Mouse (Mus musculus) midbrain, embryonic 14.5 days (tissue): ENCODE data around the gene Gm813. TPM values are rescaled to one million over a fixed set of nuclear protein-coding genes. Genes with fewer than 3 reads are reported as not detected.

Experiments used
- ATAC-seq: fragments of 200-750 bp; cut with Nextera tagmentation; 2 replicates; pipeline ENCODE4 v1.8.0; 2017; ENCODE audit warnings: moderate number of reproducible peaks, moderate library complexity; ENCODE audit not compliant: low FRiP score, low TSS enrichment
- DNase-seq: peaks from one replicate; pipeline ENCODE4 v3.0.0-alpha.2; 2015
- H3K27ac ChIP-seq: fragments of 300-500 bp; sonication (generic); replicated peaks from 2 replicates; pipeline ENCODE4 v1.5.1; 2014; ENCODE audit warnings: mild to moderate bottlenecking, low read depth, low read length, moderate library complexity
- H3K27me3 ChIP-seq: fragments of 300-500 bp; sonication (generic); 2 replicates; pipeline ENCODE4 v1.6.1; 2014; ENCODE audit warnings: low read length, control low read depth, mixed read lengths; ENCODE audit not compliant: control insufficient read depth, insufficient read depth
- H3K36me3 ChIP-seq: fragments of 300-500 bp; sonication (generic); 2 replicates; pipeline ENCODE4 v1.6.1; 2014; ENCODE audit warnings: low read length, control low read depth; ENCODE audit not compliant: control insufficient read depth, insufficient read depth
- H3K4me1 ChIP-seq: fragments of 300-500 bp; sonication (generic); 2 replicates; pipeline ENCODE4 v1.6.1; 2014; ENCODE audit warnings: mild to moderate bottlenecking, antibody characterized with exemption, low read length, control low read depth; ENCODE audit not compliant: control insufficient read depth, insufficient read depth
- H3K4me2 ChIP-seq: fragments of 300-500 bp; sonication (generic); 2 replicates; pipeline ENCODE4 v1.6.1; 2014; ENCODE audit warnings: mild to moderate bottlenecking, low read length, moderate library complexity
- H3K4me3 ChIP-seq: fragments of 300-500 bp; sonication (generic); replicated peaks from 2 replicates; pipeline ENCODE4 v1.5.1; 2014; ENCODE audit warnings: low read depth, low read length
- H3K9ac ChIP-seq: fragments of 300-500 bp; sonication (generic); replicated peaks from 2 replicates; pipeline ENCODE4 v1.6.1; 2014; ENCODE audit warnings: mild to moderate bottlenecking, low read length, moderate library complexity
- H3K9me3 ChIP-seq: fragments of 300-500 bp; sonication (generic); 2 replicates; pipeline ENCODE4 v1.6.1; 2016; ENCODE audit warnings: low read length, control low read depth, mixed read lengths; ENCODE audit not compliant: control insufficient read depth
- WGBS: fragments of 180-500 bp; shearing (Covaris S2); extraction: QIAGEN DNeasy Blood & Tissue Kit; methylation state at CpG from one replicate; pipeline ENCODE4 v1.1.7; 2014; 5-methylcytosine and 5-hydroxymethylcytosine counted together
- polyA plus RNA-seq: library from polyadenylated mRNA; unstranded; fragments of >200 nt; fragmentation: Nextera tagmentation; extraction: Ambion mirVana; gene quantifications from 2 replicates; pipeline ENCODE4 v1.2.1, GENCODE M21; 2014

Gm813 gene
- polyA plus RNA-seq, 1 experiment from 2014 or later, result not detected

GRCm38 (mm10) chr16:58591299-58591698, 25.5 kb downstream of the Gm813 start:
- Histone ChIP-seq H3K4me2 (no peak overlapping the region), H3K9ac (no peak overlapping the region), H3K27me3 (no peaks in the 10 kb centered on the region), H3K4me1 (no peaks in the 10 kb centered on the region), H3K9me3 (peaks cover 4% of the 10 kb centered on the region; the same call in 1 of the 2 replicates), H3K36me3 (no peaks in the 10 kb centered on the region), H3K4me3 (no peak overlapping the region), H3K27ac (no peak overlapping the region)
- DNase-seq, result no peak
- 77% methylated on average over 3 of the region's 3 CpGs for WGBS
- no peak for ATAC-seq

- no peak for DNase-seq
- no peak overlapping the region for H3K4me2 ChIP-seq
- no peaks in the 10 kb centered on the region for H3K27me3 ChIP-seq
- no peaks in the 10 kb centered on the region for H3K4me1 ChIP-seq
- H3K27ac ChIP-seq, result no peak overlapping the region
- no peak for ATAC-seq
- H3K4me3 ChIP-seq, result no peak overlapping the region
- no peaks in the 10 kb centered on the region for H3K36me3 ChIP-seq
- H3K9me3 ChIP-seq, result peaks cover 4% of the 10 kb centered on the region; the same call in 1 of the 2 replicates
- H3K9ac ChIP-seq, result no peak overlapping the region
Observed at GRCm38 (mm10) chr16:58589444-58589843, 27.3 kb downstream of the Gm813 start.

GRCm38 (mm10) chr16:58573949-58574722, 42.6 kb downstream of the Gm813 start:
- Histone ChIP-seq H3K4me3 (no peak overlapping the region), H3K9me3 (no peaks in the 10 kb centered on the region), H3K27me3 (no peaks in the 10 kb centered on the region), H3K9ac (no peak overlapping the region), H3K4me2 (no peak overlapping the region), H3K27ac (no peak overlapping the region), H3K36me3 (no peaks in the 10 kb centered on the region), H3K4me1 (no peaks in the 10 kb centered on the region)
- no peak for ATAC-seq
- DNase-seq, result no peak
- 92% methylated on average over 6 of the region's 6 CpGs for WGBS

GRCm38 (mm10) chr16:58570694-58571264, 46.0 kb downstream of the Gm813 start:
- Histone ChIP-seq H3K36me3 (no peaks in the 10 kb centered on the region), H3K9me3 (no peaks in the 10 kb centered on the region), H3K27me3 (no peaks in the 10 kb centered on the region), H3K4me3 (no peak overlapping the region), H3K4me1 (no peaks in the 10 kb centered on the region), H3K27ac (no peak overlapping the region), H3K4me2 (no peak overlapping the region), H3K9ac (no peak overlapping the region)
- DNase-seq (no peak), ATAC-seq (no peak)

Other genes starting within 250 kb of the Gm813 start
- 9.3 and 11.8 TPM in 2 replicates for gene Dcbld2, start 208.5 kb downstream of the Gm813 start, polyA plus RNA-seq
- 8.3 and 8.5 TPM in 2 replicates for gene St3gal6, start 92.7 kb downstream of the Gm813 start, polyA plus RNA-seq
- gene E330017A01Rik, start 21.8 kb upstream of the Gm813 start, polyA plus RNA-seq, result not detected in 2 replicates
- 11.7 and 13.3 TPM in 2 replicates for gene Cpox, start 53.3 kb upstream of the Gm813 start, polyA plus RNA-seq
- 0.13 TPM in 1 of 2 replicates, not detected in the other for gene Gpr15, start 102.1 kb upstream of the Gm813 start, polyA plus RNA-seq
- 134 and 151 TPM in 2 replicates for gene Cldnd1, start 110.9 kb upstream of the Gm813 start, polyA plus RNA-seq
- gene Olfr172, start 146.2 kb upstream of the Gm813 start, polyA plus RNA-seq, result not detected in 2 replicates
- not detected in 2 replicates for gene Olfr173, start 183.3 kb upstream of the Gm813 start, polyA plus RNA-seq
- not detected in 2 replicates for gene Olfr175-ps1, start 209.8 kb upstream of the Gm813 start, polyA plus RNA-seq